Mouse (Mus musculus) natural killer cell, adult 2 months (primary cell): ENCODE results near the gene Macrod2.

Experiments
- DNase-seq, 2 experiments: peaks; one replicate each; pipeline ENCODE4 v3.0.0; 2022; ENCODE audit warnings: low spot score in 2 of 2

The Macrod2 gene

DNA sequence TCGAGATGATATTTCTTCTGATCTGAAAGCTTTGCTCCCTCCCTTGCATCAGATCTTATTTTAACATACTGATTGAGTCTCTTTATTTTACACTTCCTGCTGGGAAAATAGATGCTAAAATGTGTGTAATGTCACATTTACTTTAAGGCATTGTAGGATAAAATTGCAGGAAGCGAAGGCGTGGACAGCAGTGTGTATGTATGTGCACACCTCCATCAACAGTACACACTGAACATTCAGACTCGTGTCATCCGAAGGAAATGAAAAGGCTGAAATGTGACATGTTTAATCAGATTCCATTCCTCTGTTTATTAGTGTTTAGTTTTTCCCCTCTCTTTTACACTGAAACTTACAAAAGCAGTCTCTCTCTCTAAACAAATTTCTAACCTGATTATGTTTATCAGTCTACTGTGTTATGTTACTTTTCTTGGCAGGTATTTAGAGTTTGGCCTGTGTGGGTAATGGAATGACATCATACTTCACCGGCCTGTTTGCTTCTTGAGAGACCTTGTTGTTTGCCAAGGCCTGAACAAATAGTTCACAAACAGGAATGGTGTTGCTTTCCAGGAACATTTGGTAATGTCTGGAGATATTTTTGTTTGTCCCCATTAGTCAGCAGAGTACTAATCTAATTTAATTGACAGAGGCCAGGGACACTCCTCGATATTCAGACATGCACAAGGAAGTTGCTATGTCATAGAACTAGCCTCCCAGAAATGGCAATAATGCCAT lies 1588.7 kb downstream of the Macrod2 start:
- DNase-seq, result no peak

DNA sequence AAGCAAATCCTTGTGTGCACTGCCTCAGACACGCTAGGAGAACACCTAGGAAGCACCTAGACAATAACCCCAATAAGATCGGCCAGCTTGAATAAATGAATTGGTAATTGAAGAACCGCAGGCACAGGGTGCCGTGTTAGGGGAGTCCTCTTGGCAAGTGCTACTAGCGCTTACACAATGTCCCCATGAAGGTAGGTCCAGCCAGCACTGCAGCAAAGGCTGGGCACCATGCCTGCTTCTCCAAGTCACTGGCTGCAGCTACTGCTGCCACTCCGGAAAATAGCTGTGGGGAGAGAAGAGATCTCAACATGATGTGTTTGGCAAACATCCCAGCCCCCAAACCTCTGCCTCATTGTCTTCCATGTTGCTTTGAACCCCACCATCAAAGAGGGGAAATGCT lies 1603.8 kb downstream of the Macrod2 start:
- DNase-seq, result no peak

GRCm38 (mm10) chr2:142024534-142025155 lies 1629.5 kb downstream of the Macrod2 start:
- DNase-seq, result no peak

DNA sequence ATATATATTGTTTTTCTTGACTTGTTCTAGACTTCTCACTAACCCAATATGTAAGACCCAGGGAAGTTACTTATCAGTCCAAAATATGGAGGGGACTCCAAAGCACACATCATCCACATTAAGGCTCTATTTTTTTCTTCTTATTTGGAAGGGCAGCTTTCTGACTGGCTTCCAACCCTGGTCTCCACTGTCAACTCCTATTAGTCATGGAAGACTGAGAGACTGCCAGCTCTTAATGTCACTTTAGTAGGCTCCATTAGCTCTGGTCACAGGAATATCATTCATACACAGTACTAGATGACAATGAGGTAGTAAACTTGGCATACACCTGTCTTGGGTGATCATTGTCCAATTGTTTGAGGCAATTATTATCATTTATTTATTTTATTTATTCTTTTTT lies 1631.6 kb downstream of the Macrod2 start:
- no peak for DNase-seq

- DNase-seq, result no peak
Observed at GRCm38 (mm10) chr2:142030756-142031646, 1635.9 kb downstream of the Macrod2 start.

- no peak for DNase-seq
Observed at GRCm38 (mm10) chr2:142055576-142055975, 1660.5 kb downstream of the Macrod2 start.

- no peak for DNase-seq
Observed at GRCm38 (mm10) chr2:142057889-142058750, 1663.0 kb downstream of the Macrod2 start.

DNA sequence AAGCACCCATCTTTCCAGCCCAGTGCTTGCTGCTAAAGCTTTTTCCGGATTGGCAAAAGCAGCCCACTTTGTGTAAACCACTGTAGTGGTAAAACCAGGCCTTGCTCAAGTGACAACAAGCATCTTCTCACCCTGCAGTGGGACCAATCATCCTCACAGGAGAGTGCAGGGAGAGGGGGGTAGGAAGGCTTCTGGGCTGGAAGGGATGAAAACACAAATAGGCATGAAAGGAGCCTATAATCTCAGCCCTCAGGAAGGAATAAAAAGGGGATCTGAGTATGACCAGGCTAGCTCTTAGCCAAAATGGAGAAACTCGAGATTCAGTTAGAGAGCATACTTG lies 1663.6 kb downstream of the Macrod2 start:
- DNase-seq, result no peak

GRCm38 (mm10) chr2:142108947-142109346 lies 1713.8 kb downstream of the Macrod2 start:
- DNase-seq, result no peak

GRCm38 (mm10) chr2:142116623-142117022 lies 1721.5 kb downstream of the Macrod2 start:
- no peak for DNase-seq

DNA sequence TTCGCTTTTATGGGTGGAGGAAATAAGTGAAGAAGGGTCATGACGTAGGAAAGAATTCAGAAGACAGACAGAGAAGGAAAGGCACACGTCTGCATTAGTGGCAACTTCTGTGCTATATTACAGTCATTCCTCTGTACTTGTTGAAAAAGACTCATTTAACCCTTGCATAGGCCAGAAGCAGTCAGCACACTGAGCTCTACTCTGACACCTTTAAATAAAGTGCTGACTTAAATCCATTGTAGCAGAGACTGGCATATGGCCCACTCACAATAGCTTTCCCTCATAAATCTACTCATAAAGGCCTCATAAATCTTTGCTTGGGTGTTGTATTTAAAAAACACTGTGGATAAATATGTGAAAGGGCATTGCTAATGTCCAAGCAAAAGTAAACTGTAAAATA lies 1733.0 kb downstream of the Macrod2 start:
- no peak for DNase-seq

- DNase-seq, result no peak
Observed at GRCm38 (mm10) chr2:142129166-142129565, 1734.1 kb downstream of the Macrod2 start.

DNA sequence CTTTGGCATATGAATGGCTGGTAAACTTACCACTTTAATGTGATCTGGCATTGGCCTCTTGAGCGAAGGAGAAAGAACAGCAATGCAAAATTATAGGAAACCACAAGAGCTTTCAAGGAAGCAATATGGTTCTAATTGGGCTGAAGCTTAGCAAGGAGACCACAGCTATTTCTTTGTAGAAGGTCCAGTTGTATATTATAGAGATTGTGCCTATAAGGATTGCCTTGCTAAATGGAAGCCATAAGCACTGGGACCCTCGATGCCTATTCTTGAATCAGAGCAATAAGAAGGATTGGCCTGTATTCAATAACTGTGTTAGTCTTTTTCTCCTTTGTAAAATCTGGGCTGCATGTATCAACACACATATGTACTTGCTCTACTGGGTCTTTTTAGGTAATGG lies 1754.2 kb downstream of the Macrod2 start:
- DNase-seq, result no peak

DNA sequence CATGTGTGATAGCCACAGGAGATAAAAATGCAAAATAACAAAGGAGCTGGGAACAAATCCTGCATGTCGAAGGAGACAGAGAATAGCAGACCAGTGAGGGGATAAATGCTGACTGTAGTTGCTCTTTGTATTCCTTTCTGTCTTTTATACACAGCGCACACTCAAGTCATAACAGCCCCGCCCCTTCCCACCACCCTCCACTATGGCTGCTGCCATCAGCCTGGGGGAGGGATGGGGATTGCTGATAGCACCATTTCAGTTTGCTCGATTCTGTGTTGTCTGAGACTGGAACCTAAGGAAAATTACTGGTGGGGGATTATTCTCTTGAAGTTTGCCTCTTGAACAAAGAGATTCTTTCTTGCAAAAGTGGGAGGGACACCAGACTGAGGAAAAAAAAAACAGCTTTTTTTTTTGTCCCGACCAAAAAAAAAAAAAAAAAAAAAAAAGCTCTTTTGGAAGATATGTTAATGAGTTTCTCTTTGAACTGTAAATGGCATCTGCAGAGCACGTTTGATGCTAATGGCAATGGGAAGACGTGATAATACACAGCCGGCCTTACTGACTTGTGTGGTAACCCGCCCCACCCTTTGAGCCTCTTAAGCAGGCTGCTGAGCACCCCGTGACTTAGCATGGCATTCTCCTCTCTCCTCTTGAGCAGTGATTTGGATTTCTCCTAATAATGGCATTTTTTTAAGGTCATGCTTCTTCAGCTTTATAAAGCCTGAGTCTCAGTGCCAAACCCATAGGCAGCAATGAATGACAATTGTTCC lies 1768.6 kb downstream of the Macrod2 start:
- DNase-seq, result no peak

- no peak for DNase-seq
Observed at GRCm38 (mm10) chr2:142169649-142170048, 1774.5 kb downstream of the Macrod2 start.

DNA sequence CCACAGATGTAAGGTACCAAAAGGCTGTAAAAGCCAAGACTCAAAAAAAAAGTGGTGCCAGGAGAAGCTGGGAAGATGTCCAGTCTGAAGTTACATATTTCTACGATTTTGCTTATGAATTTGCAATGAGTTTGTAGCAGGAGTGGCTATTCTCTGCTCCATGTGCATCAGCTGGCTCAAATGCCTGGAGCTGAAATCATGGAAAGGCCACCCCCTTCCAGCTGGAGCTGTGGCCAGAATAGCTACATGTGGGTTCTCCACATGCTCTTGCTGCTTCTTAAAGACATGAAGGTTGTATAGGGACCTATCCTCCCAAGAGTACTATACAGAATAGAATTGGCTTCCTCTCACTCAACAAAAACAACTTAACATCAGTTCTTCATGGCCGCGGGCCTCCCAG lies 1777.6 kb downstream of the Macrod2 start:
- DNase-seq, result no peak

DNA sequence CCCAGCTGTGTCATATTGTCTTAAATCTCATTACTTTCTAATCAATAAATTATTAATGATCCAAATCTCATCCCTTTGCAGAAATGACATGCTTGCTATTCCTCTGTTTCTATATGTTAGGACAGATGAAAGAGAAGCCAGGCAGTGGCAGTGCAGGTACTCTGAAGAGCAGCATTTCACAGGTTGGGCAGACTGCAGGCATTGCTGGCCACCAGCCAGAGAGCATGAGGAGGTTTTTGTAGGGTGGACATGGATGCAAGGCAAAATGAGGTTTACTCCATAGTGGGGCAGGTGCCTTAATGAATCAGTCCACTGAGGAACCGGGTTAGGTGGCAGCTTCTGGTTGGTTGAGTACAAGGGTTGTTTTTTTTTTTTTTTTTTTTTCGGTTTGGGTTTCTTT lies 1778.9 kb downstream of the Macrod2 start:
- no peak for DNase-seq

GRCm38 (mm10) chr2:142186922-142187321 lies 1791.8 kb downstream of the Macrod2 start:
- DNase-seq, result no peak

DNA sequence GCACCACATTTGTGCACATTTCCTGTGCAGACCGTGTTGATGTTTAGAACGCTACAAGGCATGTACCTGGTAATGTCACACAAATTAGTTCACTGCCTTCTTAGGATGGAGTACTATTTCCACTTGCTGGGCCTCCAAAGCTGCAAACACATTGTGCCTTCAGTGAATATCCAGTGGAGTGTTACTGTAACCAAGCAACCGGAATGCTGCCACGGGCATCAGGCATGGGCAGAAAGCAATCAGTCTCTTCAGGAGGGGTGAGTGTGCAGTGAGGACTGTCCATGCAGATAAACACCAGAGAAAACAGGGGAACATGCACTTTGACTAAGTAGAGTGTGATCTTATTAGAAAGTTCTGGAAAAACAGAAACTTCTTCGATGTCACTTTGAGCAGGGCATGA lies 1792.3 kb downstream of the Macrod2 start:
- no peak for DNase-seq

DNA sequence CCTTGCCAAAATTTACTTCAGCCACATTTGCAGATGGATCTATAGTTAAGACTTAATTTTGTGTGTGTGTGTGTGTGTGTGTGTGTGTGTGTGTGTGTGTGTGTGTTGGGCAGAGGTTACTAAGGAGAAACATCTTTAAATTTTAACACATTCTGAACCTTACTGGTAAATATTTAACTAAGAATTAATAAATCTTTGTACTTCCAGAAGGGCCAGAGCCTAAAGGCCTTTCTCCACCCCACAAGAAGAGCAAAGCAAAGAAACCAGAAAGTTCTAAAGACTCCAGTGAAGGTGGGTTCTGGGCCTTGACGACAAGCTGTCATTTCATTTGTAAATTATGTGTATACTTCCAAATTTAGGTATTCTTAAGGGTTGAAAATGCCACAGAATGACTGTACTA lies 1822.3 kb downstream of the Macrod2 start:
- no peak for DNase-seq
